Mouse (Mus musculus) heart, postnatal 4 days (tissue): ENCODE measurements around the gene Gps2. TPM values are rescaled to one million over a fixed set of nuclear protein-coding genes. Genes with fewer than 3 reads are reported as not detected.

Experiments
- DNase-seq: peaks from one replicate; pipeline ENCODE4 v3.0.0; 2021
- total RNA-seq, 2 experiments: library from RNA; stranded (reverse); gene quantifications; 2 replicates each; pipeline ENCODE4 v1.2.3; 2021

Gene Gps2
- total RNA-seq, result 10 to 100 TPM; 29.6 to 33.0 TPM

DNA sequence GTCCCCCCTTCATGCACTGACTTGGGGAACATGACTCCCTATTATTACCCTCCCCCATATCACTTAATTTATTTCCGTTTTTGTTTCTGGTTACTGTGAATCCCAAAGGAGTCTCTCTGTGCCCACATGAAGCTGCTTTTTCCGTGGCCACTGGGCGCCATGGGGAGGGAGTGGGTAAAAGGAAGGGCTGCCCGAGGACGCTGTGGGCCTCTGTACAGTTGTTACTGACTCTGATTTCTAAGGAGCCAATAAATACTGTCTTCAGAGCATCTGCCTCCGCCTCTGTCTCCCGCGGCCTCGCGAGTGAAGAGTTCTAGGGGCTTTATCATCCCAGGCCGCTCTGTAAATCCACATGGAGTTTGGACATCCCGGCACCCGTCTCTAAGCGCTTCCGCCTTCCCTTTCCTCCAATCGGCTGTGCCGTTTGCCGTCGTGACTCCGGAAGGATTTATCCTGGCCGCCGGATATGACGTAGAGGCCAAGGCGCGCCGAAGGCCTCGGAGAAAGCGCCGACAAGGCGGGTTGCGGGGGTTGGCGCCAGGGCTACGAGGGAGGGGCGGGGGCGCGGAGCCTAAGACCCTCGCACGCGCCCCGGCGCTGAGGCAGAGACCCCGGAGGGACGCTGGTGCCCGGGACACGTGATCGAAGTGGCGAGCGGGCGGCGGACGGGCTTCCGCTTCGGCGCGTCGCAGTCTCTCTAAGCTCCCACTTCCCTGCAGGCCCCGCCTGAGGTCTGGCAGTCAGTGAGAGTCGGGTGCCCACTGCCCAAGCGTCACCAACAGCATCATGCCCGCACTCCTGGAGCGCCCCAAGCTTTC, at the start of gene Gps2:
Gene Gps2 (plus strand): TSS at position 335 of the 818 bp plus-strand sequence.
- DNase-seq, result peak; percentile 94

DNA sequence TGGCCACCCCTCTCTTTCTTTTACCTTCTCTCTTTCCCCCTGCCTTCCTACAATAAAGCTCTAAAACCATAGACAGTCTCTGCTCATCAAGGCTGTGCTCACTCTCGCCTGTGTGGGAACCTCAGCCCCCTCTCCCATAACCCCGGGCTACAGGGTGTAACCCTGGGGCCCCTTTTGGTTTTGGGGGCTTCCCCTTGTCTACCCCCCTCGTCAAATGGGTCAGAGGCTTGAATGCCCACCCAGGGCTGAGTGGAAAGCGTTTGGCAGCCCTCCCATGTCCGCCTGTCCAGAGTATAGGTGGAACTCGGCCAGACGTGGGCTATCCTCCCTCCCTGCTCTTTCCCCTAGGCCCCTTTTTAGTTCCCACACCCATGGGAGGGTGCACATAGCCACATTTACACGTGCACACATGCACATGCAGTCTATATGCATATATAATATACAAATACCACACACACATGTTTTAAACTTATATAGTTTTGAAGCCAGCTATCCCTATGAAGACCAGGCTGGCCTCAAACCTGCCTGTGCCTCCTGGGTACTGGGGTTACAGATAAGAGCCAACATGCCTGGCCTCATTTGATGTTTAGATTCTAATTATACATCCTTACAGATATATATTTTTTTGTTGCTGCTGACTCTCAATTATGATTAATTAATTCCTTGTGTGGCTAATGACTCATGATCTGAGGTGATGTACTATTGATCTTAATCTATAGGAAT, 49.4 kb upstream of the Gps2 start:
- no peak for DNase-seq

DNA sequence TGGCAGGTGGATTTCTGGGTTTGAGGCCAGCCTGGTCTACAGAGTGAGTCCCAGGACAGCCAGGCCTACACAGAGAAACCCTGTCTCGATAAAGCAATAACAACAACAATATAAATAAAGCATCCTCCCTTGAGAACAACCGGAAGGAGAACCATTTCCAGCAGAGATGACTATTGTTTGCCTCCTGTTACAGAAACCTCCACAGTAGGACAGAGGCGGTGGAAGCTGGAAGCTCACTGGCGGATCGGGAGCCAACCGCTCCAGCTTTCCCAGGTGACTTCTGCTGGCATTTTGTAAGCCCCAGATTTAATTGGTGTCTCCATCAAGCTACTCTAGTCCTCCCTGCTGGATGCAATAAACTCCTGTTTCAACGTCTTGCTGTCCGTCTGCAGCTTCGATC, 48.1 kb upstream of the Gps2 start:
- DNase-seq, result no peak

DNA sequence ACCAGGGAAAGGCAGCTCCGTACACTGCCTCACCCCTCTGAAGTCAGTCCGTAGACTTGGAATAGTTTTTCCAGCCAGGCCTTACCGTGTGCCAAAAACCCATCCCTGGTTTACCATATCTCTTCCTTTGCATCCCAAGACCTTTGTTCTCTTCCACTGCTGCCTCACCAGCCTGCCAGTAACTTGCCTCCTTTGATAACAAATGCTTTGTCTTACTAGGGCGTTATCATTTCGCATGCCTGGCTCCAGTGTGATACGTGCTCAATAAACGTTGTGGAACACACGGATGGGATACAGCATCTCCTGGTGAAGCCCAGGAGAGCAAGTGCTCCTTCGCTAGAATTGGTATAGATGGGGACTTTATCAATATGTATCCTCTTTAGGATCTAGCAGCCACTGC, 46.4 kb upstream of the Gps2 start:
- DNase-seq, result no peak

DNA sequence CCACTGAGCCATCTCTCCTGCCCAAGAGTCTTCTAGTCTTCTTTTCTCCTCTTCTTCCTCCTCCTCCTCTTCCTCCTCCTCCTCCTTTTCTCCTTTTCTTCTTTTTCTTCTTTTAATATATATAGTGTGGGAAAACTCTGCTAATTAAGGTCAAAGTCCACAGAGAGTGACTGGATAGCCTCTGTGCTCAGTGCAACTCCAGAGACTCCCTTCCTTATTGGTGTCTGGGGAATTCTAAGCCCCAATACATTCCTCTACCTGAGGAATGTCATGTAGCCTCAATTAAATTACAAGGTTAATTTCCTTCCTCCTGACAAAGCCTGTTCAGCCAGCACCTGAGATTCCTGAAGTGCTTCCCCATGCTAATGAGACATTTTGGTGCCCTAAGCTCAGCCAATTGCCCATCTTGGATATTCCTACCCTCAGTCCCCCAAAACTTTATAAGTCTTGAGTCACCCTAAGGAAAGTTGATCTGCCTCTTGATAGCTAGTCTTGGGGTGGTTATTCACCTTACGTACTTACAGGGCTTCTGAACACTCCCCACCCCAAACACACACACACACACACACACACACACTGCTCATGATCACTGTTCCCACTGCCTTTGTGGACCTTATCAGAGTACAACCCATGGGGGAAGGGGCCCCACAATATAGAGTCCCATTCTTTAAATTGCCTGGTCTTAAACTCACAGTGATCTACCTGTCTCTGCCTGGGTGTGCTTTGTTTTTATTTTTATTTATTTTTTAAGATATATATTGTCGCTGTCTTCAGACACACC, 43.2 kb upstream of the Gps2 start:
- no peak for DNase-seq

DNA sequence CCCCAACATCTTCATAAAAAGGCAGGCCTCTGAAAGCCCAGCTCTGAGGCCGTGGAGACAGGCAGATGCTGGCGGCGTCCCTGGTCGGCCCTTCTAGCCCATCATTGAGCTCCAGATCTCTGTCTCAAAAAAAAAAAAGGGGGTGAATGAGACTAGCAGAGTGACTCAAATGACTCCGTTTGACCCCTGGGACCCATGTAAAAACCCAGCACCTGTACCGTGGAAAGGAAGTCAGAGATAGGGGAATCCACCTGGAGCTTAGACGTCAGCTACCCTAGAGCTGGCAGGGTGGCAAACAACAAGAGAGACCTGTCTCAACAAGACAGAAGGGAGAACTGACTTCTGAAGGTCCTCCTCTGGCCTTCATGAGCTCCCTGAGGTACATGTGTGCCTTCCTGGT, 41.9 kb upstream of the Gps2 start:
- DNase-seq, result no peak

DNA sequence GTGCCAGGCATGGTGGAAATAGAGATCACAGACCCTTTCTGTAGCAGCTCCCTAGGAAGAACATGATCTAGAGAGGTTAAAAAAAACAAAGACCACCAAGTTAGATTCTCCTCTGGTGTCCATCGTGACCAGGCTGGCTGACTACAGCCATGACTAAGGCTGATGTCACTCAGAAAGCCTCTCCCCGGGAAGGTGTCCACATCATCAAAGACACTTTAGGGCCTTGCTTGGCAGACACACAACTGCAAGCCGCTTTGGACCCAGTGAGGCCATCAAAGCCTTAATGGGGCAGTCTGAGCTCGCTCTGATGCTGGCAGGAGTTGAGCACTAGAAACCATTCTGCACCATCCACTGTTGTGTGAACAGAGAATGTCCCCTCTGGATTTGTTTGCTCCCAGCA, 41.2 kb upstream of the Gps2 start:
- no peak for DNase-seq

DNA sequence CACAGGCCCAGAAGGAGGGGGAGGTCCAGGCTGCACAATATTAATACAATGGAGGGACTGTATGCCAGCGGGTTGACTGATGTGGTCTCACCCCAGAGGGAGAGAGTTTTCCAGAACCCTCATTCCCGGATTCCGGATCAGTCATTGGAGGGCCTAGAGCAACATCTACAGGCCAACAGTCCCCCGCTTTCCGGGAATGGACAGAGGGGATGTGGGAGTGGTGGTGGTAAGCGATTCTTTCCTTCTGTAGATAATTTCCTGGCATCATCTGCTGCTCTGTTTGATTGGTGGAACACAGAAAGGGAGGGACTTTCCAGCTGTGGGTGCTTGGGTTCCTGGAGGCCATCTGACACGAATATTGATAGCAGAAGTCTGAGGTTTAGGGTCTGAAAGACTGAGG, 37.5 kb upstream of the Gps2 start:
- peak; percentile 73 for DNase-seq

DNA sequence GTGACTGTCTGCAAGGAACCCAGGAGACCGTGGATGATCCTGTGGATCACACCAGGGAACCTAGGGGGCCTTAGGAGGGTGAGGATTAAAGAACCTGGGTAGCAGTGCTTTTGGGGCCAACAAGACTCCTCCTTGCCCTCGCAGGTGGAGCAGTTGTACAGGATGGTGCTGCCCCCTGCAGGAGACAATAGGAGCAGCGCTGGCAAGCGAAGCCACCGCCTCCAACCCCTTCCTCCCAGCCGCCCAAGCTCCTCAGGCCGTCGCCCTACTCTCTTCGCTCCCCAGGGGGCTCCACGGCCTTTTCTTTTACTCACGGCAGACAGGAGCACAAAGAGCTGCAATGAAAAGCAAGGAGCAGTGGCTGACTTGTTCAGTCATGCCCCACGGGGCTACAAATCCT, 36.8 kb upstream of the Gps2 start:
- peak; percentile 95 for DNase-seq

DNA sequence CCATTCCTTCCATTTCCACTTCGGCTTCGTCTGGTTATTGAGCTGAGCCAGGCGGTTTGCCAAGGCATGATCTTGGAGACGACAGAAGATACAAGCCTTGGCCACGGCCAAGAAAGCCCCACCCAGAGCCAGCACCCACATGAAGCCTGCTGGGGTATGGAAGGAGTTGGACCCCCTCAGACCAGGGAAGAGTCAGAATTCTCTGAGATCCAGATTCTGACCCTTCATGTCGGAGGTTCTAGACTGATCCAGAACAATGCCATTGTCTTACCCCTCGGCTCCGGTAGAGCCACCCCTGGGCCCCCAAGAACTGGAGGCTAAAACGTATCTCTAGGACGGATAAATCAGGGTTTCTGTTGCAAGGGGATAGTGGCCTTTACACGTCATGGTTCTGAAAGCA, 35.8 kb upstream of the Gps2 start, which contains the start of gene Tmem95:
Gene Tmem95 (minus strand): TSS at position 141 of the 400 bp plus-strand sequence.
- DNase-seq, result peak; percentile 23

DNA sequence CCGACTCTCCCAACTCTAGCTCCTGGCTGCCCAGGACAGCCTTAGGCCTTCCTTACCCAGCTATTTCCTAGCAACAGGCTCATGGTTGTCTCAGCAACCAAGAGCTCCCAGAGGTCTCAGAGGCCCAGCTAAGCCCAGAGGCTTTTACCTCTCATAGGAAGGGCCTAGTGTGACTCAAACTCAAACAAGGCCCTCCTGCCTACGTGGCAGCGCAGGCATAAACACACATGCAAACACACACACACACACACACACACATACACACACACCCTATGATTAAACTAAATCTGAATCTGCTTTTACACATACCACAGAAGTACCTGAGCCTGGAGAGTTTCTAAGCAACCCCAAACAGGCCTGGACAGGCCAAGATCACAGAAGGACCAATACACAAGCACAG, 35.3 kb upstream of the Gps2 start:
- no peak for DNase-seq

DNA sequence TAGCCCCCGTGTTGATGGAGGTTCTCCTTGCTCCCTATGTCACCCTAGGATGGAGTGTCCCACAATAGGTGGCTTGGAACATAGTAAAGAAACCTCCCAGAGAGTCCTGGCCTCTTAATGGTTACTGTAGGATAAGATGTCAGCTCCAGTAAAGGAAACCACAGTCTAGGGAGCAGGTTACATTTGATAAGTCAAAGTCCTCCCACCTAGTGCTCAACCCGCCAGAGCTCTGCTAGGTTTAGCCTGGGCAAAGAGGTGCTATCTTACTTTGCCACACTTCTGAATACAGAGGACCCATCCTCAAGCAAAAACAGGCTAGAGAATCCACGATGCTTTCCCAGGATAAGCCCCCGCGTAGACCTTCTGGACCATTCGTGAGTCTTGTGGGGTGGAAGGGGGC, 34.7 kb upstream of the Gps2 start:
- no peak for DNase-seq

DNA sequence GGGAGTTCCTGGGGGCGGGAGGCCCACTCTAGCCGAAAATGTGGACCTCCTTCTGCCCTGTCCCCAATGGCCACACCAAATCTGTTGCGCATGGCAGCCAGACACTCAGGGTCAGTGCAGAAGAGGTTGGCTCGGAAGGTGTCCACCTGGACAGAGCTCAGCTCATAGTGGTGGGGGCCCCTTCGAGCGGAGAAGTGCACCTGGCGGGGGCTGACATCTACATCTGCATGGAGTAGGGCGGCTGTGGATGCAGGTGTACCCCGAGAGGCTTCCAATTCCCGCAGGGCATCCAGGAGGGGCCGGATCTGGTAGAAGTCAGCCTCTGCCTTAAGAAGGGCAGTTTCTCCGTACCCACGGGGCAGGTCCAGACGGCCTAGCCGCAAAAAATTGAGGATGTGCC, 34.0 kb upstream of the Gps2 start:
- DNase-seq, result no peak

DNA sequence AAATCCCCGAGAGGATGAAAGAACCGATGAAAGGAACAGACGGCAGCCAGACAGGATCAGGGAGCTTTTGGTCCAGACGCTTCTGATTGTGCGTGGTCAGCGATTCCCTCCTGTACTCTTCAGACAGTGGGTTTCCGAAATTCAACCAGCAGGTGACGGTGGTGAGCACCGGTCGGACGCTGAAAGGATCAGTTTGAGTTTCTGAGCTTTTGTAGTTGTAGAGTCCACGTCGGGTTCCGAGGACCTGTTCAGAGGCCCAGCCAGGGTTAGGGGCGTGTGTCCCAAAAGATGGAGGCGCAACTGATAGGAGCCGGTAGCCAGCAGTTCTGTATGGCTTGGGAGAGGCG, 33.2 kb upstream of the Gps2 start:
- DNase-seq, result peak; percentile 82

DNA sequence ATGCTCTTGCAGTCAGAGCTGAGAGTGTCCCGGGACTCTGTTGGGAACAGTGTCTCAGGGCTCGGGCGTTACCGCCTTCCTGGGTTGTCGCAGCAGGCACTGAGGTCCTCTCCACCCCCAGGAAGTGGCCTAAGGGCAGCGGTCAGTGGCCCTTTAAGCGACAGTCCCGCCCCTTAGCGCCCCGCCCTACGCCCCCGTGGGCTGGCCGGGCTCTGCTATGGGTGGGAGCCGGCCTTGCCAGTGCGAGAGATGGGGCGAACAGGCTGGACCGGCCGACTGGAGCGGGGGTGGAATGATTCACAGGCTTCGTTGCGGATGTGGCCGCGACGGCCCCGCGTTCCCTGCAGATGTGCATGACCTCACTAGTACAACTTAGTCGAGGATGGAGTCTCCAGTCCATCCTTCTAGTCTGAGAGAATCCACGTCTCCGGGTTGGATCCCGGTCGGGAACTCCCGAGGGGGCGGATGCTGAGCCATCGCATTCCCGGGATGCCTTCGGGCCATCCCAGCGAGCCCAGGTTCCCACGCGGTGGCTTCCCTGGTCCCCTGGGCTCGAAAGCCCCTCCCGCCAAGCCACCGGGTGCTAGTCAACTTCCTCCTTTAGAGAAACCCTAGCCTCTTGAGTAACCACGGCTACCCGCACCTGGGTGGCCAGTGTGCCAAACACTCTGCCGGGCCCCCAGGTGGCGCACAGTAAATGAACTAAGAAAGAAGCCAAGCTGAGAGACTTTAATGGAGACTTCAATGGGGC, 32.7 kb upstream of the Gps2 start, which contains the start of gene Kctd11:
Gene Kctd11 (minus strand): TSS at position 554 of the 751 bp plus-strand sequence.
- peak; percentile 91 for DNase-seq

DNA sequence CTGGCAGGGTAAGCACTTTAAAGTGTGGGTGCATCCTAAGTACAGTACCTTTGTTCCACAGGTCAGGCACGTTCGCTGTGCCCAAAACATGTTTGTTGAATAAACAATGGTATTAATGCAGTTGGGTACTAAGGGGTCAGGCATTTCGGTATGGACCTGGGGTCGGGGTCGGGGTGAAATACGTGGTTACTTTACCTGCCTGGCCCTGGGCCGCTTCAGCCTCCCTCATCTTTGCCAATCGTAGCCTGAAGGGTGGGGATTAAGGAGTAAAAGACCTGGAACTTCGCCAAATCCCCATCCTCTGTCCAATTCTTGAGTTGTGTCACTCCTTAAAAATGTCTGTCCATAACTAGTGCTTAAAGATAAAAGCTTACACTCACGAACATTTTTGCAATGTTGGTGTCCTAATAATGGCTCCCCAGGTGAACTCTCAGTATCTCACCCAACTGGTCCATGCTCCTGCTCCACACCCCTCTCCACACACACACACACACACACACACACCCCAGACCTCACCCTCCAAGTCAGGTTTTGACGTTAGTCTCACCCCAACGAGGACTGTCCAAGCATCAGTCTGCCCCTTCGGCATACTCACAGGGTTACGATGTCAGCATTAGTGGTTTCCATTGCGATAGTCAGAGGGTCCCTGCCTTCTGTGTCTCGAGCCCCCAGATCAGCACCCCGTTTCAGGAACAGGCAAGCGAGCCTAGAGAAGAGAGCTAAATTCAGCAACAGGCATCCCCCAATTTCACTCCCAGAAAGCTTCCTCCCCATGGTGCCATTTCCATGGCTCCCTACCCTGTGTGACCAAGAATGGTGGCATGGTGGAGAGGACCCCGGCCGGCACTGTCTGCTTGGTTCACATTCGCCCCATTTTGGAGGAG, 31.7 kb upstream of the Gps2 start:
- no peak for DNase-seq

DNA sequence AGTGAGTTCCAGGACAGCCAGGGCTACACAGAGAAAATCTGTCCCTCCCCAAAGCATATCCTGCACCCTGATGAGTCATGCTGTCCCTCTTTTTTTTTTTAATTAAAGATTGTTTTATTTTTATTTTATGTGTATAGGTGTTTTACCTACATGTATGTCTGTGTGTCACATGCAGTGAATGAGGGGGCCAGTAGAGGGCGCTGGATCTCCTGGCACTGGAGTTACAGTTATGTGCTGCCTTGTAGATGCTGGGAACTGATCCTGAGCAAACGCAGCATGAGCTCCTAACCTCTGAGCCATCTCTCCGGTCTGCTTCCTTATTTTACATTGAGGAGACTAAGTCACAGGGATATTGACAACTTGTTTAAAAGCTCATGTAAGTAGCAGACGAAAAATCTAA, 30.6 kb upstream of the Gps2 start:
- peak; percentile 41 for DNase-seq

DNA sequence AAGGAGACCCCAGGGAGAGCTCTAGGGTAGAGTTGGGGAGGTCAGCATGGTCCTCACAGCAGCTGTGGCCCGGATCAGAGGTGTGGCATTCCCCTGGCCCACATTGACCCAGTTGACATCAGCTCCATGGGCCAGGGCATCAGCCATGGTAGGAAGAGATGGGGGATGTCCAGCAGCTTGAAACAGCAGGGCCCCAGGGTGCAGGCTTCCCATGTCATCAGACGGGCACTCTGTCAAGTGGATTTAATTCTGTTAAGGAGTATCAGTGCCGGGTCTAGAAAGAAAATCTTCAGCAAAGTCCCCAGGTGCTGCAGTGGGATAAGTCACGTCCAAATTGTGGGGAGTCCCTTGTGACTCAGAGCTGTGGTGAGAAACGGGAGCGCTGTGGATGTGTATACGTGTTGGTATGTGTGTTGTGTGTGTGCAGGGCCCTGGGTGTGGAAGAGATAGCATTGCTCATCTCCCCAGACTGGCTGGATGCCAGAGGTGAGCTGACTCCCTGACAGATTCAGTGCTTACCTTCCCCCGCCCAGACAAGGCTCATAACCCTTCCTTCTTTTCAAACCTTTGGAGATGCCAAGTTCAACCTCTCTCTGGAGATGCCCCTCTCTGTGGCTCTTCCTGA, 30.0 kb upstream of the Gps2 start:
- peak; percentile 37 for DNase-seq

DNA sequence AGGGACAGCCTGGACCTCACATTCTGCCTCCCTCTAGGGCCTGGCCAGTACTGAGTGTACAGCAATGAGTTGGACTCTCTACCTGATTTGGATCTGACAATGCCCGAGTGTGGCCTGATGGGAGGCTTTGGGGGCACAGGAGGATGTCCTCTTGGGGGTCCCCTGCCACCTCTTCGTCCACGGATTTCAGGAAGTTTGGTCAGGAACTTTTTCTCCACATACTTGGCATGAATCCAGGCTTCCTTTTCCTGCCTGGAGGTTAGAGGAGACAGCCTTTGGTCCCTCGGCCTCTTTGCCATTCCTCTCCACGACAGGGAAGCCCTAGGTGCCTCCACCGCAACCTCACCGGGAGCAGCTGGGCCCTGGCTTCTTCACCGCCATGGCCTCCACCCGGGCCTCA, 29.4 kb upstream of the Gps2 start:
- no peak for DNase-seq

DNA sequence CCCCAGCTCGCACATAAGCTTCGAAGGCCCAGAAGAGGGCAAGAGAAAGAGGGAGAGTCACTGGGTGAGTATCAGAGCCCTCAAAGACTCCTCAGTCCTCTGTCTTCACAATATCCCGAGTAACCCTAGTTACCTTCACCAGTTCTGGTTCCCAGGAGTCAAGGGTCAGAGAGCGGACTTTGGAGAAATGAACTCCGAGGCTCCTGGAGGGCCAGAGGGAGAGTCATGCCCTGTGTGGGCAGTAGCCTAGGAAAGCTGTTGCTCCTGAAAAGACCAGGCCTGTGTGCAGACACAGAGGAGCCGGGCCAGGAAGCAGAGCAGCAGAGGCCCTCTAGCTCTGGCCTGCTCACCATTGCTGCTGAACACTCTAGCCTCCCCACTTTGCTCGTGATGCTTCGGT, 29.0 kb upstream of the Gps2 start:
- no peak for DNase-seq
